In genomic region chr8:82996843-82997242, GRCm38 (mm10) we compare ENCODE assay signal across 22 mouse cellular contexts.
"Had no signal": no experiment of that assay in that cellular context is flagged by ENCODE, and none has a peak within 500 bp of the region (broad histone marks: within the 10 kb centered on the region; RNA-seq: fewer than 3 reads in every experiment).

No protein-coding gene starts in this region.

- H3K9ac ChIP-seq: limb, embryonic 13.5 days; liver, embryonic 12.5 days; liver, embryonic 15.5 days; lung, embryonic 15.5 days; midbrain, embryonic 13.5 days; neural tube, embryonic 12.5 days; neural tube, embryonic 15.5 days had no signal

- H3K27me3 ChIP-seq: limb, embryonic 13.5 days; liver, embryonic 12.5 days; liver, embryonic 15.5 days; lung, embryonic 15.5 days; megakaryocyte, embryonic 14.5 days; midbrain, embryonic 13.5 days; neural tube, embryonic 12.5 days; neural tube, embryonic 15.5 days had no signal

- H3K36me3 ChIP-seq: limb, embryonic 10.5 days; limb, embryonic 13.5 days; liver, embryonic 12.5 days; liver, embryonic 15.5 days; lung, embryonic 15.5 days; midbrain, embryonic 10.5 days; midbrain, embryonic 13.5 days; neural tube, embryonic 12.5 days; neural tube, embryonic 15.5 days had no signal

- H3K9me3 ChIP-seq: limb, embryonic 10.5 days; limb, embryonic 13.5 days; liver, embryonic 12.5 days; liver, embryonic 15.5 days; lung, embryonic 15.5 days; megakaryocyte, embryonic 14.5 days; midbrain, embryonic 10.5 days; midbrain, embryonic 13.5 days; neural tube, embryonic 12.5 days; neural tube, embryonic 15.5 days had no signal

- H3K27ac ChIP-seq: layer of hippocampus, adult 2 months; limb, embryonic 10.5 days; limb, embryonic 13.5 days; liver, embryonic 12.5 days; liver, embryonic 15.5 days; lung, embryonic 15.5 days; midbrain, embryonic 10.5 days; midbrain, embryonic 13.5 days; neural tube, embryonic 12.5 days; neural tube, embryonic 15.5 days had no signal

- H3K4me2 ChIP-seq: limb, embryonic 13.5 days; liver, embryonic 12.5 days; liver, embryonic 15.5 days; lung, embryonic 15.5 days; midbrain, embryonic 13.5 days; neural tube, embryonic 12.5 days; neural tube, embryonic 15.5 days had no signal

- H3K4me3 ChIP-seq: layer of hippocampus, adult 2 months; limb, embryonic 10.5 days; limb, embryonic 13.5 days; liver, embryonic 12.5 days; liver, embryonic 15.5 days; lung, embryonic 15.5 days; megakaryocyte, embryonic 14.5 days; midbrain, embryonic 10.5 days; midbrain, embryonic 13.5 days; neural tube, embryonic 12.5 days; neural tube, embryonic 15.5 days had no signal

- DNase-seq: kidney, adult 9 months; kidney, postnatal 14 days; layer of hippocampus, adult 9-11 months; liver; lung, postnatal 10 days; lung, postnatal 36 days; right cerebral cortex, adult 18-20 months; right cerebral cortex, postnatal 14 days; spleen, adult 18-20 months; thymus, adult 18-20 months; thymus, postnatal 36 days had no signal

- H3K4me1 ChIP-seq: limb, embryonic 10.5 days; liver, embryonic 12.5 days; liver, embryonic 15.5 days; midbrain, embryonic 10.5 days; midbrain, embryonic 13.5 days; neural tube, embryonic 12.5 days; neural tube, embryonic 15.5 days had no signal

- ATAC-seq: liver, embryonic 12.5 days; midbrain, embryonic 13.5 days had no signal
